Mouse (Mus musculus): Measurements from ENCODE around the gene Cep135. TPM values are rescaled to one million over a fixed set of nuclear protein-coding genes. Genes with fewer than 3 reads are reported as not detected.

The Cep135 gene
- total RNA-seq, 2 experiments from 2014 or later: 5.2 to 6.7 TPM

DNA sequence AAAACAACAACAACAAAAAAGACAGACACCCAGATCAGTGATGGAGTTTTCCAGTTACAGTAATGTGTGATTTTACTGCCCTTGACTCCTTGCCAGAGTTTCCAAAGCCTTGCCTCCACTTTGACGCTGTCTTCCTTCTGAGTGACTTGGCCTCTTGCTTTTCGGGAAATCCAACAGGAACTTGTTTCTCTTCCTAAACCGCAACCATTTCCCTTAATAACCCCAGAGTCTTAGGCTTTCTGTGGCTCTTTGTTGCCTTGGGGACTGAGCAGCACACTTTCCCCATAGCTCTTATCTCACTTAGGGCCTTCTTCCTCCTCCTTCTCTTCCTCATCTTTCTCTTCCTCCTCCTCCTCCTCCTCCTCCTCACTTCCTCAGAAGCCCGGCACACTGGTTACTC lies 86.9 kb downstream of the Cep135 start:
- intact Hi-C loops (cut with DNase I): no loop called here

DNA sequence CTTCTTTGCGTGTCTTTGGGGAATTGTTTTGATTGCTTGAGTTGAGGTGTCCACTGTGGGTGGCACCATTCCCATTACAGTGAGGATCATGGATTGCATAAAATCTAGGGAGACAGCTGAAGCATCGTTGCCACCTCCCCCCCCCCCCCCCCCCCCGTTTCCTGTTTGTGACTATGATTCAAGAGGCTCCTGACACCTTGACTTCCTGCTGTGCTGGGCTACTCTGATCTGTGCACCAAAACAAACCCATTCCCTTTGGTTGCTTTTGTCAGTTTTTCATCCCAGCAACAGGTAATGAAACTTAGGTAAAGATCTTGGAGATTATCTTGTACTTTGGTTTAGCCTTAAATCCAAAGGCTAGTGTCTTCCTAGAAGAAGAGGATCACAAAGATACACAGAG lies 92.5 kb downstream of the Cep135 start:
- DNase-seq (ENCODE audit: low spot score in 2 of 2): no peak
- intact Hi-C loops (cut with DNase I): no loop called here

More for the DNA sequence above, 86.9 kb downstream of the Cep135 start:
- no peak for DNase-seq (ENCODE audit: low spot score in 2 of 2)

DNA sequence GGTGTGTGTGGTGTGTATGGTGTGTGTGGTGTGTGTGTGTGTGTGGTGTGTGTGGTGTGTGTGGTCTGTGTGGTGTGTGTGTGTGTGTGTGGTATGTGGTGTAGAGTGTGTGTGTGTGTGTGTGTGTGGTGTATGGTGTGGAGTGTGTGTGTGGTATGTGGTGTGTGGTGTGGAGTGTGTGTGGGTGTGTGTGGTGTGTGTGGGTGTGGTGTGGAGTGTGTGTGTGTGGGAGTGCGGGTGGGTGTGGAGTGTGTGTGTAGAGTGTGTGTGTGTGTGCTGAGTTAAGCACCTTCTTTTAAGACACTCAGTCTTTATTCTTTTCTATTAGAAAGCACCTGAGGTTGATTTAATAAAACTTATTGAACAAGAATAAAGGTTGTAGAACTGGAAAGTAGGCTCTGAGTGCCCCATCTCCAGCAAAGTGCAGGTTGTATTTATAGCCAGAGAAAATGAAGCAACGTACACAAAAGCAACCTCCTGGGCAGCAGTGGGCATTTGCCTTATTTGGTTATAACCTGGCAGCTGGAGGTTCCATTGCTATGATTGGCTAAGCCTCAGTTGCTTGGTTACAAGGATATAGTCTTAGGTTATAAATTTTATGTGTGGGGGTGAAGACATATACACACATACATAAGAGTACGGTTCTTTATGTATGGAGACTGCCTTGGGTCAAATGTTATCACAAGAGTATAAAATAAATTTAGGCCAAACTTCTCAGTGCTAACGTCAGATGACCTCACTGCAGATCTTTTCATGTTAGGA lies 93.6 kb downstream of the Cep135 start:
- intact Hi-C loops (cut with DNase I): no loop called here
- DNase-seq (ENCODE audit: low spot score in 2 of 2): no peak

DNA sequence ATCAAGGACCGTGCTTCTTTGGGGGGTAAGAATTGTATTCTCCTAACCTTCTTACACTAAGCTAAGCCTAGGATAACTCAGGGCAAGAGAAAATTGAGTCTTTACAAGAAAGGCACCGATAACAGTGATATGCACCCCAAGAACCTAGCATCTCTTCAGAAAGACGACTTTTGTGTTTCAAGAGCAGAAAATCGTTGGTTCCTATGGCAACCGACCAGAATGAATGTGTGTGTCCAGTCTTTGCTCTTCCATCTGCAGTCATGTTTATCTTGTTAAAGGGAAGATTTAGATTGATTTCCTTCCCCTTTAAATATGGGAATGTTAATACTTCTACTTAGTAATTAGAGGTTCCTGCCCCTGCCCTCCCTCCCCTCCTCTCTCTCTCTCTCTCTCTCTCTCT lies 95.0 kb downstream of the Cep135 start:
- DNase-seq (ENCODE audit: low spot score in 2 of 2): no peak
- intact Hi-C loops (cut with DNase I): no loop called here

DNA sequence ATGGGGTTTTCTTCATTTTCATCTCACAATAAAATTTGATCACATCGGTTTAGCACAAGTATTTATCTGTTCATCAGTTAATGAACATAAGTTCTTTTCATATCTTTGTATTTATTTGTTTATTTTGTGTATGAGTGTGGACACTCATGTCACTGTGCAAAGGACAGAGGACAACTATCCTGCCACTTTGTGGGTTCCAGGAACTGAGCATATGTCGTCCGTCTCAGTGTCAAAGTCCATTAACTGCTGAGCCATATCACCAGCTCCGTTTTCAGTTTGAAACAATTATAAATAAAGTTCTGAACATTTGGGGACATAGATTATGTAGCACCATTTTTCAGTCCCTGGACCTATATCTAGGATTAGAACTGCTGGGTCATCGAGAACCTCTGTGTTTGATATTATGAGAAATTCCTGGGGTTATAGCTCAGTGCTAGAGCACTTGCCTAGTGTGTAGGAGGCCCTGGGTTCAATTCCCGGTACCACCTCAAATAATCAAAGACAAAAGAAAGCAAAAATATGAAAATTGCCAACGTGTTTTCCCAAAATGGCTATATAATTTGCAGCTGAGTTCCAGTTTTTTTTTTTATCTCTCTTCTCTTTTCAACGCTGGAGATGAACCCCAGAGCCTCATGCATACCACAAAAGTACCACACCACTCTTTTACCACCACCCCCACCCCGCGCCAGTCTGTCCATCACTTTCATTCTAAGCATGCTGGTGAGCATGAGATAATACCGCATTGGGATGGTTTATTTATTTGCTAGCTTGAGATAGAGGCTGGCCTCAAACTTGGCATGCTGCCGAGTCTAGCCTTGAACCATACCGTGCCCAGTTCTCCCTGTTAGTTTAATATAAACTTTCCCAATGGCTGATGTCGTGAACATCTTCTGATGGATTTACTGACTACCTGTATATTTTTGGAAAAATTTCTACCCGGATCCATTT lies 96.4 kb downstream of the Cep135 start:
- intact Hi-C loops (cut with DNase I): no loop called here
- DNase-seq (ENCODE audit: low spot score in 2 of 2): no peak

DNA sequence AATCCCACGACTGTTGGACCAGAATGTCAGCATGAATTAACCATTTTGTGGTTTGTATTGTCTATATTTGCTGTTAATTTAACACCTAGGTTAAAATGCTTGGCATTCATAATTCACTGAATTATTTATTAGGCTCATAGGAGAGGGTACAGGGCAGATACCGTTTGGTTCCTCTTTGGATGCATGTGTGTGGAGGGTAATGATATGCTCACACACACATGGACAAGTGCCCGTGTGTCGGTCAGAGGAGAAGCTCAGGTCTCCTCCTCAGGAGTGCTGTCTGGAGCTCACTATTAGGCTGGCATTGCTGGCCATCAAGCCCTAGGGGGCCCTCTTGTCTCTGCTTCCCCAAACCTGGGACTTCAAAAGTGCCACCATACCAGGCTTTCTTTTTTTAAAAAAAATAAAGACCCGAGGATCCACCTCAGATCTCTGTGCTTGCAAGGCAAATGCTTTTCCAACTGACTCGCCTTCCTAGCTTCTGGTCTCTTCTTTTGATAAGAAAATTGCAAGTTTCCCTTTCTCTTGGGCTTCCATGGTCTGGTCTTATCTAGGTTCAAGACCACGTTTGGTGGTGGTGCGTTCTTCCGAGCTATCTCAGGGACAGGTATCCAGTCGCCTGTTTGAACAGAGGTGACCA lies 99.6 kb downstream of the Cep135 start:
- DNase-seq (ENCODE audit: low spot score in 2 of 2): no peak
- intact Hi-C loops (cut with DNase I): no loop called here

DNA sequence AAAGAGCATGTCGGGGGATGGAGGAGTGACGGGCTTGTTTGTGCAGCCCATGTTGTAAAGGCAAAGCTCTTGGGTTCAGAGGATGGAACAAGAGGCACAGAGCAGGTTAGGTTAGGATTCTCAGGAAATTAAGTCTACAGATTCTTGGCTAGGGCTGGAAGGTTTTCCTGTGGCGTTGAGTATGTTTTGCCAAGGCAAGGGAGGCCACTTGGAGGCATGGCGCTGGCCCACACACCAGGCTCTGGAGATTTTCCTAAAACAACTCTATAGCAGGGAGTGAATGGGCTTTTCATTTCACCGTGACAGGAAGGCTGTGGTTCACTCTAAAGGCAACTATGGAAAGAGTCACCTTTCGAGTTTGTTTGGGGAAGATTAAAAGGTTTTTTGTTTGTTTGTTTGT lies 100.1 kb downstream of the Cep135 start:
- DNase-seq (ENCODE audit: low spot score in 2 of 2): no peak
- intact Hi-C loops (cut with DNase I): no loop called here

DNA sequence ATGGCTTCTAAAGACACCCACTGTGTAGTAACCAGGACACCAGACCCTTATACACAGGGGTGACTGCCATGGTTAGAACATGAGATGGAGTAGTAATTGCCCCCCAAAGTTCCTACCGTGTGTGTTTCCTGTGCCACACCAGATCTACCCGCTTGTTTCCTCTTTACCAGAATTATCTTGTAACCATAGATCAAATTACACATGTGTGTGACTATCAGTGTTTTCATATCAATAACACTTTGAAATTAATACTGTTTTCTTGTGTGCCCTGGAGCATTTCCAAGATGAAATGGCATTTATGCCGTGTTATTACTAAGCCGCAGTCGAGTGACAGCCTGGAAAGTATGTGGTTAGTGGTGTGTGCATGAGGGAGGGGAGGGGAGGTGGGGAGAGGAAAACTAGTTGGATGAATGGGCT lies 101.7 kb downstream of the Cep135 start:
- DNase-seq (ENCODE audit: low spot score in 2 of 2): no peak
- intact Hi-C loops (cut with DNase I): no loop called here

DNA sequence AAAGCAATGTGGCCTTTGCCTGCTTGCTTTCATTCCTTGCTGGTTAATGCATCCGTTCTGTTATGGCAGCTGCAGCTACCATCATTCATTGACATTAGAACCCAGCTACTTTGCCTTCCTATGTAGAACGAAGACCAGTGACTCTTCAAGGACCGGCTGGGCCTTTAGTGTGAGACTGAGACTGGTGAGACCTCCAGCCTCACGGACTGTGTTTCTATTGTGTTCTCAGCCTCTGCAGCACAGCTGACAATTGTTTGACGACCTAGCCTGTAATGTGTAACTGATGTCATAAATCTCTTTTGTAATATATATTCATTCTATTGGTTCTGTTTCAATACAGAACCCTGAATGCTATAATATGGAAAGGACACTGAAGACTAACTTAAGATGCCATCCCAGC lies 102.8 kb downstream of the Cep135 start:
- DNase-seq (ENCODE audit: low spot score in 2 of 2): no peak

DNA sequence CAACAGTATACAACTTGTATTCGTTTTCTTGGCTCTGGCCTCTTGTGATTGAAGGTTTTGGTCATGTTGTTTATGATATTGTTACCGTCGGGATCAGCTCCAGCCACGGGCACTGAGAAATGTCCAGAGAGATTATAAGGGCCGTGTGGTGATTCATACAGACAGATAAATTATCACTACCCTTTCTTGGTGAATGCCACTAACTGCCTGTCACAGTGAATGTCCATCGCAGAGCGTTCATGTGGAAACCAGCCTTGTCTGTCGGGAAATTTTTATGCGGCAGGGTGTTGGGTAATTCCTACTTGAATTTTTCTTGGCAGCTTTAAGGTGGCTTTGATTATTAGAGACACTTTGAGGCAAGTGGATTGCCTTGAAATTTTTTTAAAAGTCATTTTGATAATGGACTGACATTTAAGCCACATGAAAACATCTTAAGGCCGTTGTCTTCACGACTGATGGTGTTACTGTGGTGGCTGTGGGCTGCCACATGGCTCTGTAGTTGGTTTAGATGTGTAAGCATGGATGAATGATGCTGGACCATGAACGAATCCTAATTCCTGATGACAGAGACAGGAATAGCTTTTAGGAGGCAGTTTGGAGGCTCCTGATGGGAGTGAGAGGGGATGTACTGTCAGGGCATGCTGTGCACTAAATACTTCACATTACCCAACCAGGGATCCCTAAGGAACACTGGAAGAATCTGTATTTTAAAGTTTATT lies 103.4 kb downstream of the Cep135 start:
- no peak for DNase-seq (ENCODE audit: low spot score in 2 of 2)
- intact Hi-C loops (cut with DNase I): no loop called here

More for the DNA sequence above, 102.8 kb downstream of the Cep135 start:
- intact Hi-C loops (cut with DNase I): no loop called here

Other genes starting within 250 kb of the Cep135 start
- gene Nmu, start 224.9 kb upstream of the Cep135 start, total RNA-seq (2021): not detected
- not detected for gene Gm7271, start 104.7 kb upstream of the Cep135 start, total RNA-seq (2021)
- 10 to 100 TPM; 50.7 to 55.1 TPM for gene Exoc1, start 59.4 kb upstream of the Cep135 start, total RNA-seq (2021)
- gene C530008M17Rik, start 67.8 kb downstream of the Cep135 start, total RNA-seq (2021): 10 to 100 TPM; 51.8 to 53.5 TPM

All from left cerebral cortex, postnatal 36 days (tissue).